Mouse (Mus musculus): ENCODE results near the gene Syde2. TPM values are rescaled to one million over a fixed set of nuclear protein-coding genes. Genes with fewer than 3 reads are reported as not detected.

The Syde2 gene
- polyA plus RNA-seq, 1 experiment from 2014 or later, result 2.6 TPM

- H3K9ac ChIP-seq (ENCODE audit: low read depth, low read length), result no peak overlapping the region
- H3K9me3 ChIP-seq (ENCODE audit: control insufficient read depth, low read length), result no peaks in the 10 kb centered on the region
- peaks cover 12% of the 10 kb centered on the region for H3K4me1 ChIP-seq (ENCODE audit: control insufficient read depth, insufficient read depth, low read length)
- no peak overlapping the region for H3K27ac ChIP-seq (ENCODE audit: low read depth, low read length)
- H3K4me3 ChIP-seq (ENCODE audit: low read length), result no peak overlapping the region
- no peaks in the 10 kb centered on the region for H3K27me3 ChIP-seq (ENCODE audit: control insufficient read depth, insufficient read depth, low read length)
- H3K36me3 ChIP-seq (ENCODE audit: control insufficient read depth, insufficient read depth, low read length), result peaks cover 23% of the 10 kb centered on the region
- H3K4me2 ChIP-seq (replicated peaks; ENCODE audit: low read depth, low read length), result no peak overlapping the region
- ATAC-seq (ENCODE audit: low FRiP score, low TSS enrichment), result no peak
- 56% methylated on average over 7 of the region's 7 CpGs for WGBS
Measured at GRCm38 (mm10) chr3:146013490-146013889, 25.8 kb downstream of the Syde2 start.

GRCm38 (mm10) chr3:146014321-146014720, 26.7 kb downstream of the Syde2 start:
- ATAC-seq (ENCODE audit: low FRiP score, low TSS enrichment), result no peak
- H3K9me3 ChIP-seq (ENCODE audit: control insufficient read depth, low read length), result no peaks in the 10 kb centered on the region
- no peak overlapping the region for H3K4me3 ChIP-seq (ENCODE audit: low read length)
- no peak overlapping the region for H3K27ac ChIP-seq (ENCODE audit: low read depth, low read length)
- no peak overlapping the region for H3K9ac ChIP-seq (ENCODE audit: low read depth, low read length)
- WGBS, result 90% methylated on average over 12 of the region's 12 CpGs
- no peaks in the 10 kb centered on the region for H3K27me3 ChIP-seq (ENCODE audit: control insufficient read depth, insufficient read depth, low read length)
- H3K4me2 ChIP-seq (replicated peaks; ENCODE audit: low read depth, low read length), result no peak overlapping the region
- peaks cover 23% of the 10 kb centered on the region for H3K36me3 ChIP-seq (ENCODE audit: control insufficient read depth, insufficient read depth, low read length)
- H3K4me1 ChIP-seq (ENCODE audit: control insufficient read depth, insufficient read depth, low read length), result peaks cover 8% of the 10 kb centered on the region

GRCm38 (mm10) chr3:146016979-146017378, 29.3 kb downstream of the Syde2 start:
- Histone ChIP-seq H3K4me2 (replicated peaks; ENCODE audit: low read depth, low read length) (no peak overlapping the region), H3K9ac (ENCODE audit: low read depth, low read length) (no peak overlapping the region), H3K36me3 (ENCODE audit: control insufficient read depth, insufficient read depth, low read length) (peaks cover 27% of the 10 kb centered on the region), H3K27me3 (ENCODE audit: control insufficient read depth, insufficient read depth, low read length) (no peaks in the 10 kb centered on the region), H3K9me3 (ENCODE audit: control insufficient read depth, low read length) (no peaks in the 10 kb centered on the region), H3K27ac (ENCODE audit: low read depth, low read length) (no peak overlapping the region), H3K4me1 (ENCODE audit: control insufficient read depth, insufficient read depth, low read length) (no peaks in the 10 kb centered on the region), H3K4me3 (ENCODE audit: low read length) (no peak overlapping the region)
- no peak for ATAC-seq (ENCODE audit: low FRiP score, low TSS enrichment)
- WGBS, result 80% methylated on average over 13 of the region's 13 CpGs

- Histone ChIP-seq H3K4me3 (ENCODE audit: low read length) (no peak overlapping the region), H3K4me2 (replicated peaks; ENCODE audit: low read depth, low read length) (no peak overlapping the region), H3K9me3 (ENCODE audit: control insufficient read depth, low read length) (no peaks in the 10 kb centered on the region), H3K27ac (ENCODE audit: low read depth, low read length) (no peak overlapping the region), H3K9ac (ENCODE audit: low read depth, low read length) (no peak overlapping the region), H3K27me3 (ENCODE audit: control insufficient read depth, insufficient read depth, low read length) (no peaks in the 10 kb centered on the region), H3K4me1 (ENCODE audit: control insufficient read depth, insufficient read depth, low read length) (no peaks in the 10 kb centered on the region), H3K36me3 (ENCODE audit: control insufficient read depth, insufficient read depth, low read length) (peaks cover 27% of the 10 kb centered on the region)
- ATAC-seq (ENCODE audit: low FRiP score, low TSS enrichment), result no peak
- WGBS, result 44% methylated on average over 9 of the region's 9 CpGs
Measured at GRCm38 (mm10) chr3:146017521-146017920, 29.9 kb downstream of the Syde2 start.

- Histone ChIP-seq H3K9me3 (ENCODE audit: control insufficient read depth, low read length) (no peaks in the 10 kb centered on the region), H3K4me2 (replicated peaks; ENCODE audit: low read depth, low read length) (no peak overlapping the region), H3K27ac (ENCODE audit: low read depth, low read length) (no peak overlapping the region), H3K27me3 (ENCODE audit: control insufficient read depth, insufficient read depth, low read length) (no peaks in the 10 kb centered on the region), H3K4me3 (ENCODE audit: low read length) (no peak overlapping the region), H3K4me1 (ENCODE audit: control insufficient read depth, insufficient read depth, low read length) (no peaks in the 10 kb centered on the region), H3K9ac (ENCODE audit: low read depth, low read length) (no peak overlapping the region), H3K36me3 (ENCODE audit: control insufficient read depth, insufficient read depth, low read length) (peaks cover 4% of the 10 kb centered on the region; the same call in 1 of the 2 replicates)
- 92% methylated on average over 9 of the region's 9 CpGs for WGBS
- ATAC-seq (ENCODE audit: low FRiP score, low TSS enrichment), result no peak
Measured at GRCm38 (mm10) chr3:146022232-146022631, 34.6 kb downstream of the Syde2 start.

GRCm38 (mm10) chr3:146024746-146025145, 37.1 kb downstream of the Syde2 start:
- H3K27me3 ChIP-seq (ENCODE audit: control insufficient read depth, insufficient read depth, low read length), result no peaks in the 10 kb centered on the region
- H3K4me2 ChIP-seq (replicated peaks; ENCODE audit: low read depth, low read length), result no peak overlapping the region
- no peak overlapping the region for H3K9ac ChIP-seq (ENCODE audit: low read depth, low read length)
- no peaks in the 10 kb centered on the region for H3K9me3 ChIP-seq (ENCODE audit: control insufficient read depth, low read length)
- H3K4me1 ChIP-seq (ENCODE audit: control insufficient read depth, insufficient read depth, low read length), result no peaks in the 10 kb centered on the region
- no peak for ATAC-seq (ENCODE audit: low FRiP score, low TSS enrichment)
- 90% methylated on average over 7 of the region's 7 CpGs for WGBS
- peaks cover 2% of the 10 kb centered on the region; the same call in 1 of the 2 replicates for H3K36me3 ChIP-seq (ENCODE audit: control insufficient read depth, insufficient read depth, low read length)
- no peak overlapping the region for H3K4me3 ChIP-seq (ENCODE audit: low read length)
- no peak overlapping the region for H3K27ac ChIP-seq (ENCODE audit: low read depth, low read length)

GRCm38 (mm10) chr3:146025499-146025898, 37.8 kb downstream of the Syde2 start:
- H3K36me3 ChIP-seq (ENCODE audit: control insufficient read depth, insufficient read depth, low read length), result no peaks in the 10 kb centered on the region; the same call in 1 of the 2 replicates
- H3K27me3 ChIP-seq (ENCODE audit: control insufficient read depth, insufficient read depth, low read length), result no peaks in the 10 kb centered on the region
- no peak overlapping the region for H3K27ac ChIP-seq (ENCODE audit: low read depth, low read length)
- 94% methylated on average over 6 of the region's 6 CpGs for WGBS
- no peak for ATAC-seq (ENCODE audit: low FRiP score, low TSS enrichment)
- no peak overlapping the region for H3K4me3 ChIP-seq (ENCODE audit: low read length)
- H3K4me1 ChIP-seq (ENCODE audit: control insufficient read depth, insufficient read depth, low read length), result peaks cover 5% of the 10 kb centered on the region; the same call in 1 of the 2 replicates
- H3K9ac ChIP-seq (ENCODE audit: low read depth, low read length), result no peak overlapping the region
- H3K4me2 ChIP-seq (replicated peaks; ENCODE audit: low read depth, low read length), result no peak overlapping the region
- H3K9me3 ChIP-seq (ENCODE audit: control insufficient read depth, low read length), result no peaks in the 10 kb centered on the region

- no peaks in the 10 kb centered on the region for H3K27me3 ChIP-seq (ENCODE audit: control insufficient read depth, insufficient read depth, low read length)
- 0 out of 2 replicates have a peak, but pooled peaks have one; percentile 33 for ATAC-seq (ENCODE audit: low FRiP score, low TSS enrichment)
- H3K36me3 ChIP-seq (ENCODE audit: control insufficient read depth, insufficient read depth, low read length), result no peaks in the 10 kb centered on the region; the same call in 1 of the 2 replicates
- peaks cover 7% of the 10 kb centered on the region; the same call in 1 of the 2 replicates for H3K4me1 ChIP-seq (ENCODE audit: control insufficient read depth, insufficient read depth, low read length)
- 45% methylated on average over 6 of the region's 6 CpGs for WGBS
- 0 out of 2 replicates have a peak overlapping the region, but pooled peaks have one; percentile 42 for H3K27ac ChIP-seq (ENCODE audit: low read depth, low read length)
- H3K9me3 ChIP-seq (ENCODE audit: control insufficient read depth, low read length), result no peaks in the 10 kb centered on the region
- no peak overlapping the region for H3K4me3 ChIP-seq (ENCODE audit: low read length)
- no peak overlapping the region for H3K9ac ChIP-seq (ENCODE audit: low read depth, low read length)
- H3K4me2 ChIP-seq (replicated peaks; ENCODE audit: low read depth, low read length), result no peak overlapping the region
Measured at GRCm38 (mm10) chr3:146027116-146027515, 39.4 kb downstream of the Syde2 start.

- WGBS, result 83% methylated on average over 2 of the region's 2 CpGs
- no peak overlapping the region for H3K9ac ChIP-seq (ENCODE audit: low read depth, low read length)
- H3K9me3 ChIP-seq (ENCODE audit: control insufficient read depth, low read length), result no peaks in the 10 kb centered on the region
- no peak overlapping the region for H3K4me3 ChIP-seq (ENCODE audit: low read length)
- no peak overlapping the region for H3K4me2 ChIP-seq (replicated peaks; ENCODE audit: low read depth, low read length)
- no peak overlapping the region for H3K27ac ChIP-seq (ENCODE audit: low read depth, low read length)
- H3K27me3 ChIP-seq (ENCODE audit: control insufficient read depth, insufficient read depth, low read length), result no peaks in the 10 kb centered on the region
- H3K36me3 ChIP-seq (ENCODE audit: control insufficient read depth, insufficient read depth, low read length), result no peaks in the 10 kb centered on the region
- ATAC-seq (ENCODE audit: low FRiP score, low TSS enrichment), result no peak
- peaks cover 7% of the 10 kb centered on the region; the same call in 1 of the 2 replicates for H3K4me1 ChIP-seq (ENCODE audit: control insufficient read depth, insufficient read depth, low read length)
Measured at GRCm38 (mm10) chr3:146028406-146028805, 40.7 kb downstream of the Syde2 start.

Data from kidney, embryonic 14.5 days (tissue).